Mouse (Mus musculus) stomach, postnatal 0 days (tissue): ENCODE measurements around the gene Ckmt2. TPM values are rescaled to one million over a fixed set of nuclear protein-coding genes. Genes with fewer than 3 reads are reported as not detected.

Experiments
- ATAC-seq: fragments of 200-750 bp; cut with Nextera tagmentation; 2 replicates; pipeline ENCODE4 v1.8.0; 2017; ENCODE audit not compliant: low FRiP score, low TSS enrichment
- DNase-seq: peaks from one replicate; pipeline ENCODE4 v3.0.0-alpha.2; 2016; ENCODE audit warnings: low spot score
- H3K27ac ChIP-seq: fragments of 300-500 bp; sonication (generic); replicated peaks from 2 replicates; pipeline ENCODE4 v1.5.1; 2014; ENCODE audit warnings: mild to moderate bottlenecking, control low read depth
- H3K27me3 ChIP-seq: fragments of 300-500 bp; sonication (generic); 2 replicates; pipeline ENCODE4 v1.6.1; 2014; ENCODE audit warnings: low read length; ENCODE audit not compliant: control insufficient read depth, insufficient read depth
- H3K36me3 ChIP-seq: fragments of 300-500 bp; sonication (generic); 2 replicates; pipeline ENCODE4 v1.6.1; 2014; ENCODE audit warnings: low read length, mixed read lengths; ENCODE audit not compliant: control insufficient read depth, insufficient read depth
- H3K4me1 ChIP-seq: fragments of 300-500 bp; sonication (generic); replicated peaks from 2 replicates; pipeline ENCODE4 v1.6.1; 2014; ENCODE audit warnings: antibody characterized with exemption; ENCODE audit not compliant: control insufficient read depth, insufficient read depth
- H3K4me2 ChIP-seq: fragments of 300-500 bp; sonication (generic); replicated peaks from 2 replicates; pipeline ENCODE4 v1.6.1; 2014; ENCODE audit warnings: low read depth, mild to moderate bottlenecking, control low read depth, moderate library complexity
- H3K4me3 ChIP-seq: fragments of 300-500 bp; sonication (generic); 2 replicates; pipeline ENCODE4 v1.5.1; 2014; ENCODE audit warnings: low read depth, low read length, control low read depth
- H3K9ac ChIP-seq: fragments of 300-500 bp; sonication (generic); 2 replicates; pipeline ENCODE4 v1.6.1; 2014; ENCODE audit warnings: mild to moderate bottlenecking, low read length, control low read depth, mixed read lengths
- H3K9me3 ChIP-seq: fragments of 300-500 bp; sonication (generic); 2 replicates; pipeline ENCODE4 v1.6.1; 2016; ENCODE audit warnings: low read length; ENCODE audit not compliant: control insufficient read depth
- CTCF ChIP-seq: IDR thresholded peaks from 2 replicates; pipeline ENCODE4 v1.5.1; 2016; ENCODE audit warnings: antibody characterized with exemption, low read depth, mild to moderate bottlenecking, moderate library complexity
- EP300 ChIP-seq: optimal IDR thresholded peaks from 2 replicates; pipeline ENCODE3; 2016; ENCODE audit warnings: antibody characterized with exemption
- WGBS: fragments of 180-500 bp; shearing (Covaris S2); extraction: QIAGEN DNeasy Blood & Tissue Kit; methylation state at CpG from one replicate; pipeline ENCODE4 v1.1.7; 2014; 5-methylcytosine and 5-hydroxymethylcytosine counted together
- polyA plus RNA-seq: library from polyadenylated mRNA; unstranded; fragments of >200 nt; fragmentation: Nextera tagmentation; extraction: Ambion mirVana; gene quantifications from 2 replicates; pipeline ENCODE4 v1.2.1, GENCODE M21; 2015

Gene Ckmt2
- polyA plus RNA-seq, 1 experiment from 2014 or later = 0.06 TPM

- ATAC-seq (no peak), DNase-seq (no peak)
- no peak overlapping the region for H3K27ac ChIP-seq
- H3K27me3 ChIP-seq = no peaks in the 10 kb centered on the region
- H3K9me3 ChIP-seq = no peaks in the 10 kb centered on the region
- H3K4me2 ChIP-seq = no peak overlapping the region
- no peak overlapping the region for H3K9ac ChIP-seq
- H3K4me1 ChIP-seq = no peaks in the 10 kb centered on the region
- H3K4me3 ChIP-seq = no peak overlapping the region
- TF ChIP-seq EP300 (no peak), CTCF (no peak)
- H3K36me3 ChIP-seq = no peaks in the 10 kb centered on the region
- 85% methylated on average over 5 of the region's 5 CpGs for WGBS
Observed at GRCm38 (mm10) chr13:91814670-91815069, 62.0 kb downstream of the Ckmt2 start.

- H3K4me2 ChIP-seq = no peak overlapping the region
- no peaks in the 10 kb centered on the region for H3K9me3 ChIP-seq
- DNase-seq = no peak
- H3K4me3 ChIP-seq = no peak overlapping the region
- 26% methylated on average over 2 of the region's 2 CpGs for WGBS
- H3K27ac ChIP-seq = no peak overlapping the region
- no peaks in the 10 kb centered on the region for H3K4me1 ChIP-seq
- ATAC-seq = no peak
- no peaks in the 10 kb centered on the region for H3K27me3 ChIP-seq
- TF ChIP-seq EP300 = no peak
- peak; percentile 75 for TF ChIP-seq CTCF
- no peak overlapping the region for H3K9ac ChIP-seq
- H3K36me3 ChIP-seq = no peaks in the 10 kb centered on the region
Observed at GRCm38 (mm10) chr13:91809476-91809875, 67.2 kb downstream of the Ckmt2 start.

- ATAC-seq (no peak), DNase-seq (peak; percentile 35)
- Histone ChIP-seq H3K36me3 (no peaks in the 10 kb centered on the region), H3K4me2 (peak overlapping the region; percentile 62), H3K27me3 (no peaks in the 10 kb centered on the region), H3K9ac (peak overlapping the region; percentile 99), H3K9me3 (no peaks in the 10 kb centered on the region), H3K27ac (peak overlapping the region; percentile 96), H3K4me3 (peak overlapping the region; percentile 98), H3K4me1 (no peaks in the 10 kb centered on the region)
- TF ChIP-seq EP300 = no peak
- TF ChIP-seq CTCF = no peak
- 21% methylated on average over 20 of the region's 20 CpGs for WGBS
Observed at GRCm38 (mm10) chr13:91807874-91808575, 68.7 kb downstream of the Ckmt2 start.

- 0% methylated on average over 48 of the region's 50 CpGs for WGBS
- TF ChIP-seq EP300 (no peak), CTCF (peak; percentile 58)
- Histone ChIP-seq H3K9me3 (no peaks in the 10 kb centered on the region), H3K36me3 (no peaks in the 10 kb centered on the region), H3K27ac (peak within 1 kb of the TSS; percentile 96), H3K4me1 (no peaks in the 10 kb centered on the region), H3K4me2 (peak within 1 kb of the TSS; percentile 62), H3K4me3 (peak within 1 kb of the TSS; percentile 98), H3K27me3 (no peaks in the 10 kb centered on the region), H3K9ac (peak within 1 kb of the TSS; percentile 99)
- DNase-seq = peak; percentile 89
- peak; percentile 98 for ATAC-seq
Observed at GRCm38 (mm10) chr13:91807155-91807839, 69.4 kb downstream of the Ckmt2 start, which contains the start of gene Zcchc9. Gene Zcchc9, minus strand, starts transcription at chr13:91807705.

Other genes starting within 250 kb of the Ckmt2 start
- 0.15 and 0.18 TPM in 2 replicates for gene Acot12, start 135.4 kb downstream of the Ckmt2 start, polyA plus RNA-seq
- 18.6 and 19.0 TPM in 2 replicates for gene Zcchc9, start 69.2 kb downstream of the Ckmt2 start, polyA plus RNA-seq